Mouse (Mus musculus): Measurements from ENCODE around the gene Cdk5rap2. TPM values are rescaled to one million over a fixed set of nuclear protein-coding genes. Genes with fewer than 3 reads are reported as not detected.

Gene Cdk5rap2
- total RNA-seq, 2 experiments from 2014 or later: 14.9 to 25.8 TPM

Other genes starting within 250 kb of the Cdk5rap2 start
- 10 to 100 TPM; 32.3 to 33.5 TPM for gene Megf9, start 124.6 kb upstream of the Cdk5rap2 start, total RNA-seq (2021)